Mouse (Mus musculus): ENCODE results near the gene Depdc5. TPM values are rescaled to one million over a fixed set of nuclear protein-coding genes. Genes with fewer than 3 reads are reported as not detected.

Gene Depdc5
- polyA plus RNA-seq, 1 experiment = 16.2 TPM

GRCm38 (mm10) chr5:33002781-33003180 is 139.3 kb downstream of the Depdc5 start:
- H3K27ac ChIP-seq (replicated peaks; ENCODE audit: low read depth, low read length) = no peak overlapping the region
- no peaks in the 10 kb centered on the region for H3K4me1 ChIP-seq (ENCODE audit: control insufficient read depth, insufficient read depth, insufficient read length, low read length)
- no peak overlapping the region for H3K4me3 ChIP-seq (ENCODE audit: insufficient read depth, low read depth, low read length)

GRCm38 (mm10) chr5:33003500-33003899 is 140.0 kb downstream of the Depdc5 start:
- Histone ChIP-seq H3K4me1 (ENCODE audit: control insufficient read depth, insufficient read depth, insufficient read length, low read length) (no peaks in the 10 kb centered on the region), H3K4me3 (ENCODE audit: insufficient read depth, low read depth, low read length) (no peak overlapping the region), H3K27ac (replicated peaks; ENCODE audit: low read depth, low read length) (no peak overlapping the region)

GRCm38 (mm10) chr5:33004110-33004509 is 140.6 kb downstream of the Depdc5 start:
- no peaks in the 10 kb centered on the region for H3K4me1 ChIP-seq (ENCODE audit: control insufficient read depth, insufficient read depth, insufficient read length, low read length)
- H3K27ac ChIP-seq (replicated peaks; ENCODE audit: low read depth, low read length) = no peak overlapping the region
- no peak overlapping the region for H3K4me3 ChIP-seq (ENCODE audit: insufficient read depth, low read depth, low read length)

- Histone ChIP-seq H3K4me1 (ENCODE audit: control insufficient read depth, insufficient read depth, insufficient read length, low read length) (peaks cover 7% of the 10 kb centered on the region), H3K27ac (replicated peaks; ENCODE audit: low read depth, low read length) (no peak overlapping the region), H3K4me3 (ENCODE audit: insufficient read depth, low read depth, low read length) (no peak overlapping the region)
Observed at GRCm38 (mm10) chr5:33005442-33006145, 142.1 kb downstream of the Depdc5 start.

GRCm38 (mm10) chr5:33006670-33007069 is 143.2 kb downstream of the Depdc5 start:
- no peak overlapping the region for H3K4me3 ChIP-seq (ENCODE audit: insufficient read depth, low read depth, low read length)
- no peak overlapping the region for H3K27ac ChIP-seq (replicated peaks; ENCODE audit: low read depth, low read length)
- peaks cover 7% of the 10 kb centered on the region for H3K4me1 ChIP-seq (ENCODE audit: control insufficient read depth, insufficient read depth, insufficient read length, low read length)

- no peak overlapping the region for H3K4me3 ChIP-seq (ENCODE audit: insufficient read depth, low read depth, low read length)
- H3K4me1 ChIP-seq (ENCODE audit: control insufficient read depth, insufficient read depth, insufficient read length, low read length) = peaks cover 7% of the 10 kb centered on the region
- no peak overlapping the region for H3K27ac ChIP-seq (replicated peaks; ENCODE audit: low read depth, low read length)
Observed at GRCm38 (mm10) chr5:33007371-33007770, 143.9 kb downstream of the Depdc5 start.

- Histone ChIP-seq H3K27ac (replicated peaks; ENCODE audit: low read depth, low read length) (0 out of 2 replicates have a peak overlapping the region, but pooled peaks have one; percentile 15), H3K4me3 (ENCODE audit: insufficient read depth, low read depth, low read length) (no peak overlapping the region), H3K4me1 (ENCODE audit: control insufficient read depth, insufficient read depth, insufficient read length, low read length) (peaks cover 7% of the 10 kb centered on the region)
Observed at GRCm38 (mm10) chr5:33009301-33009700, 145.8 kb downstream of the Depdc5 start.

GRCm38 (mm10) chr5:33009818-33010812 is 146.6 kb downstream of the Depdc5 start:
- peak overlapping the region; percentile 63 for H3K27ac ChIP-seq (replicated peaks; ENCODE audit: low read depth, low read length)
- peaks cover 7% of the 10 kb centered on the region for H3K4me1 ChIP-seq (ENCODE audit: control insufficient read depth, insufficient read depth, insufficient read length, low read length)
- no peak overlapping the region for H3K4me3 ChIP-seq (ENCODE audit: insufficient read depth, low read depth, low read length)

- no peak overlapping the region for H3K27ac ChIP-seq (replicated peaks; ENCODE audit: low read depth, low read length)
- no peak overlapping the region for H3K4me3 ChIP-seq (ENCODE audit: insufficient read depth, low read depth, low read length)
- peaks cover 7% of the 10 kb centered on the region for H3K4me1 ChIP-seq (ENCODE audit: control insufficient read depth, insufficient read depth, insufficient read length, low read length)
Observed at GRCm38 (mm10) chr5:33011132-33012106, 147.9 kb downstream of the Depdc5 start.

GRCm38 (mm10) chr5:33014096-33014495 is 150.6 kb downstream of the Depdc5 start:
- H3K4me3 ChIP-seq (ENCODE audit: insufficient read depth, low read depth, low read length) = no peak overlapping the region
- no peak overlapping the region for H3K27ac ChIP-seq (replicated peaks; ENCODE audit: low read depth, low read length)
- H3K4me1 ChIP-seq (ENCODE audit: control insufficient read depth, insufficient read depth, insufficient read length, low read length) = peaks cover 13% of the 10 kb centered on the region

- Histone ChIP-seq H3K4me1 (ENCODE audit: control insufficient read depth, insufficient read depth, insufficient read length, low read length) (peaks cover 8% of the 10 kb centered on the region), H3K4me3 (ENCODE audit: insufficient read depth, low read depth, low read length) (no peak overlapping the region), H3K27ac (replicated peaks; ENCODE audit: low read depth, low read length) (no peak overlapping the region)
Observed at GRCm38 (mm10) chr5:33015579-33015978, 152.1 kb downstream of the Depdc5 start.

GRCm38 (mm10) chr5:33018189-33018560 is 154.7 kb downstream of the Depdc5 start:
- H3K4me3 ChIP-seq (ENCODE audit: insufficient read depth, low read depth, low read length) = peak overlapping the region; percentile 90
- peaks cover 11% of the 10 kb centered on the region for H3K4me1 ChIP-seq (ENCODE audit: control insufficient read depth, insufficient read depth, insufficient read length, low read length)
- peak overlapping the region; percentile 98 for H3K27ac ChIP-seq (replicated peaks; ENCODE audit: low read depth, low read length)

- H3K27ac ChIP-seq (replicated peaks; ENCODE audit: low read depth, low read length) = peak within 1 kb of the TSS; percentile 99
- H3K4me3 ChIP-seq (ENCODE audit: insufficient read depth, low read depth, low read length) = peak within 1 kb of the TSS; percentile 98
- peaks cover 14% of the 10 kb centered on the region for H3K4me1 ChIP-seq (ENCODE audit: control insufficient read depth, insufficient read depth, insufficient read length, low read length)
Observed at GRCm38 (mm10) chr5:33018561-33019425, 155.3 kb downstream of the Depdc5 start, which contains the start of gene Ywhah. TSS of gene Ywhah (plus strand) at chr5:33018816.

GRCm38 (mm10) chr5:33019426-33019821 is 155.9 kb downstream of the Depdc5 start:
- Histone ChIP-seq H3K4me1 (ENCODE audit: control insufficient read depth, insufficient read depth, insufficient read length, low read length) (peaks cover 18% of the 10 kb centered on the region), H3K27ac (replicated peaks; ENCODE audit: low read depth, low read length) (peak overlapping the region; percentile 99), H3K4me3 (ENCODE audit: insufficient read depth, low read depth, low read length) (peak overlapping the region; percentile 98)

All from brown adipose tissue, adult 24 weeks (tissue).